Mouse (Mus musculus) granulocyte monocyte progenitor cell, adult 5-6 weeks (primary cell): ENCODE measurements around the gene Ints7. TPM values are rescaled to one million over a fixed set of nuclear protein-coding genes. Genes with fewer than 3 reads are reported as not detected.
A peak's percentile ranks its signal among the peaks of the same experiment; 100 is the strongest.

Experiments
- ATAC-seq: replicated peaks from 2 replicates; pipeline ENCODE4 v1.8.0; 2016; ENCODE audit warnings: mild to moderate bottlenecking, moderate TSS enrichment, inconsistent platforms; ENCODE audit not compliant: poor library complexity, severe bottlenecking
- total RNA-seq, 2 experiments: library from RNA; stranded (forward) in 1 of 2; stranded (reverse) in 1 of 2; fragments of 200-712, 200-1000 nt in 1 of 2; fragments of >200 nt in 1 of 2; fragmentation: Nextera tagmentation in 1 of 2; gene quantifications; 2 replicates each; pipeline ENCODE4 v1.2.3; 2014 to 2017

Ints7 gene
- total RNA-seq, 2 experiments from 2014 or later: 62.3 to 78.4 TPM

DNA sequence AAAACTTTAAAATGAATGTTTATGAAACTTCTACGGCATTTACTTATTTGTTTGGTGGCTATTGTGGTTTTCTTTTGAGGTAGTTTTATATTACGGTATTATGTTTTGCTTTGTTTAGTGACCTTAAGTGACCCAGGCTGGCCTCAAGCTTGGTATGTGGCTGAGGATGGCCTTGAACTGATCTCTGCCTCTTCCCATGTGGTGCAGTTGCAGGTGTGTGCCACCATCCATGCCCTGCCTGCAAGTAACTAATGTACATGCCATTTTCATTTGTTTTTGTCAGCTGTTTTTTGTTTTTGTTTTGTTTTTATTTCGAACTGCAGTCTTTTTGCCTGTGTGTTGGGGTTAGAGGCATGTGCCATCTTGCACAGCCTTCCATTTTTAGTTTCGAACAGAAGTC is 6.2 kb downstream of the Ints7 start:
- ATAC-seq: no peak

DNA sequence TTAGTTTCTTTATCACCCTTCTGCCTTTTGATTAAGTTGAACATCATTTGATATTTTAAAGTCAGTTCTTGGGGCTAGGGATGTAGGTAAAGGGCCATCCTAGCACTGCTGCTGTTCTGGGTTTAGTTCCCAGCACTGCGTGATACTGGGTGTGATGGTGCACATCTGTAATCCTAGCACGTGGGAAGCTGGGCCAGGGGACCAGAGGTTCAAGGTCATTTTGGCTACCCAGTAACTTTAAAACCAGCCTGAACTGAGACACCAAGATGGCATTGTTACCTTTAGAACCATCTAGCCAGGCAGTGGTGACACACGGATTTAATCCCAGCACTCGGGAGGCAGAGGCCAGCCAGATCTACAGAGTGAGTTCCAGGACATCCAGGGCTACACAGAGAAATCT is 8.4 kb downstream of the Ints7 start:
- no peak for ATAC-seq

DNA sequence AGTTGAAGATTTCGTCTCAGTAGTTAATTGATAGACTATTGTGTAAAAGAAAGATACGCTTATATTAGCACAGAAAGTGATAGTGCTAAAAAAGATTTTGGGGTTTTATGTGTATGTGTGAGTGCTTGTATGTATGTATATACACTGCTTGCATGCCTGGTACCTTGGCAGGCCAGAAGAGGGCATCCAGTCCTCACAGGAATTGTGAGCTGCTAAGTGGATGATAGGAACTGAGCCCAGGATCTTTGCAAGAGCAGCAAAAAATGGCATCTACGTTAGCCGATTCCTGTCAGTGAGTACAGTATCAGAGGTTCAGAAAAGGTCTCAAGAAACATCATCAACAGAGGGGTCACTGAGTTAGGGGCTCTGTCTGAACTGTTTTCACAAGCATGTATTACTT is 9.0 kb downstream of the Ints7 start:
- no peak for ATAC-seq

DNA sequence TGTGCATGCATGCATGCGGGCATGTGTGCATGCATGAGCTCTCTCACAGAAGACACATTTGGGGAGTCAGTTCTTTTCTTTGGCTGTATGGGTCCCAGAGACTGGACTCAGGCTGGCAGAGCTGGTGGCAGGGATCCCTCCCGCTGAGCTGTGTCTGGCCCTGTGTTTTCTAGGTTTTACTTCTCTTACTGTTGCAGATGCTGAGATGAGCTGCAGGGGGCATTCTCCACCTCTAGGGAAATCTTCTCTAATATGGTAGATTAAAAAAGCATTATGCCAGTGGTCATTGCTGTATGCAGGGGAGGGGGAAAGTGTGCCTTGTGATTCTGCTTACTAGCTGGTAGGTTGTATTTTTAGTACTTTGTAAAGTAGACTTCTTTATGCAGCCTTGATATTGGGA is 10.3 kb downstream of the Ints7 start:
- peak; percentile 53; the same call in 1 of the 2 replicates for ATAC-seq

DNA sequence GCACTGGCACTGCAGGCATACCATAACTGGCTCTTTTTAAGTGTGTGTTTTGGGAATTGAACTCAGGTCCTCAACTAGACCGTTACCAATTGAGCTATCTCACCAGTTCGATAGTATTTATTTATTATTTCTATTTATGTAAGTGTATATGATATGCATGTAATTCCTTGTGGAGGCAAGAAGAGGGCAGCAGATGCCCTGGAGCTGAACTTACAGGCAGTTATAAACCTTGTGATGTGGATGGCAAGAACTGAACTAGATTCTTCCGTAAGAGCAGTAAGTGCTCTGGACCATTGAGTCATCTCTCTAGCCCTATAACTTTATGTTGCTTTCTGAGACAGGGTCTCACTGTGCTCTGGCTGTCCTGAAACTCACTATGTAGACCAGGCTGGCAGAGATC is 11.6 kb downstream of the Ints7 start:
- ATAC-seq: no peak

DNA sequence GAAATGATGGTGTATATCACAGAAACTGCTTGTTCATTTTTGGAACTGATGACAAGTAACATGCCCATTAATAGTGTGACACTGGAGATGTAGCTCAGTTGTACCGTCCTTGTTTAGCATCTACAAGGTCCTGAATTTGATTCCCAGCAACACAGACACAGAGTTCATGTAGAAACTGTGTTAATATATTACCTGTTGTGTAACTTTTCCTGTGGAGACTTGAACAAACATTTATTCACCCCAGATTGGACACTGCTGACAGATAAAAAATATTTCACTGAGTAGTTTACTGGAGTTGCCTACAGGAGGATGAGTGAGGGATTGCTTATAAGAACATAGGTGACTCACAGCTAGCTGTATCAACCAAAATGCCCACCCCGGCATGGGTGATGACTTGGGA is 13.3 kb downstream of the Ints7 start:
- no peak for ATAC-seq

DNA sequence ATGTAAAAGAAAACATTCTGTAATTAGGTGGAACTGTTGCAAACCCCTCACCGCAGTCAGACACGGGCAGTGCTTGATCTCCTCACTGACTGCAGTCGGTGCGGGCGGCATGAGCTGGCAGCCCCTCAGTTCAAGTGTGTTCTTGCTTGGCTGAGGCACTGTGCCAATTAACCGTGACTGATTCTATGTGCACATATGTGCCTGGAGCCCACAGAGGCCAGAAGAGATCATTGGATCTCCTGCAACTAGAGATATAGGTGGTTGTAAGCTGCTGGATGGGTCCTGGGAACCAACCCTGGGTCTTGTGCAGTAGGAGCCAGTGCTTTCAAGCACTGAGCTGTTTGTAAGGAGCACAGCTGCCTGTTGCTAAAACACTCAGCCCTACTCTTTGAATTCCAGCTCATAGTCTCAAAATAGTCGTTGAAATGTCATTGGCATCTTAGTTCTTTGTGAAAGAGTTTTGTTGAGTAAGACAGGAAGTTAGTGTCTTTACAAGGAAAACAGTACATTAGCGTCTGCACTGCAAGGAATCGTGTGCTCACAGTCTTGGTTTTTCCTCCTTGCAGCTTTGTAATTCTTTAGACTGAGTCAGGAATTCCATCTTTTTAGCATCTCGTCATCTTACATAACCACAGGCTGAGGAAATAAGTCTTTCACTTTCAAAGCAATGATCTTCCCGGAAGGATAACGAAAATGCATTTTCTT is 16.7 kb downstream of the Ints7 start:
- peak; percentile 82 for ATAC-seq

DNA sequence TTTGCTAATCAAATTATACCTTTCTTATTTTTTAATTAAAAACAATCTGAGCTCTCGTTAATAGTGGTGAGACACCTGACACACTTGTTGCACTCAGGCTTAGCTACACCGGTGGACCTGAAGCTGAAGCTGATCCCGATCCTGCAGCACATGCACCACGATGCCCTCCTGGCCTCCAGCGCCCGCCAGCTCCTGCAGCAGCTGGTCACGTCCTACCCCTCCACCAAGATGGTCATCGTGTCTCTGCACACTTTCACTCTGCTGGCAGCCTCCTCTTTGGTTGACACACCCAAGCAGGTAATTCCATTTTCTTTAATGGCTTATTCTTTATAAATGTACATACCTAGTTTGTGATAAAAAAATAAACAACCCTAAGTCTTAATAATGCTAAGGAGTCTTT is 20.6 kb downstream of the Ints7 start:
- no peak for ATAC-seq

DNA sequence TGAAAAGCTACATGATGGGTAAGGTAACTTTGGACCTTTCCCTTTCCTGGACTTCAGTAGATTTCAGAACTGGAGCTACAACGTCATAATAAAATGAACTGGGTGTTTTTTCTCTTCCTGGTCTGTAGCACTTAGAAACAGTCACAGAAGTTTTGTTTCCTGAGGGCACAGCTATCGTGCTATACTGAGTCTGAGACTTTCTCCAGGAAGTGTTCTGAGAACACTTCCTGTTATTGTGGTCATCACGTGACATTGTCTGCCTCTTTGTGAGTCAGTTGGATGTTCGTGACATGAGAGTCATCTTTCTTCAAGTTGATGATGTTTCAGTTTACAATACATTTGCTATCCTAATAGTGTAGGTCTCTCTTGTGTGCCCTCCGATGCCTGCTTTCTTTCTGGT is 23.8 kb downstream of the Ints7 start:
- peak; percentile 68 for ATAC-seq

DNA sequence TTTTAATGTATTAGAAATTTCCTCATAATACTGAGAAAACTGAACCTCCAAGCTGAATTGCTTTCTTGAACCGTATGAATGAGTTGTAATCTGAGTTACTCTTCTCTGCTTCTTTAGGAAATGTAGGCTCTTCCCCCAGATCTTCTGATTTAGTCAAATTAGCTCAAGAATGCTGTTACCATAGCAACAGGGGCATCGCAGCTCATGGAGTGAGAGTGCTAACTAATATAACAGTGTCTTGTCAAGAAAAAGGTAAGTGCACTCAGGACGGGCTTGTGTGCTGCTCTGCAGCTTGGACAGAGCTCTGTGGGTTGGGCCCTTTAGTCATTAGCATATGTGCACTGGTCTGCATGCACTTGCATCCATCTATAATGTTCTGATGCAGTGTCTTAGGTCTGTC is 29.3 kb downstream of the Ints7 start:
- no peak for ATAC-seq

DNA sequence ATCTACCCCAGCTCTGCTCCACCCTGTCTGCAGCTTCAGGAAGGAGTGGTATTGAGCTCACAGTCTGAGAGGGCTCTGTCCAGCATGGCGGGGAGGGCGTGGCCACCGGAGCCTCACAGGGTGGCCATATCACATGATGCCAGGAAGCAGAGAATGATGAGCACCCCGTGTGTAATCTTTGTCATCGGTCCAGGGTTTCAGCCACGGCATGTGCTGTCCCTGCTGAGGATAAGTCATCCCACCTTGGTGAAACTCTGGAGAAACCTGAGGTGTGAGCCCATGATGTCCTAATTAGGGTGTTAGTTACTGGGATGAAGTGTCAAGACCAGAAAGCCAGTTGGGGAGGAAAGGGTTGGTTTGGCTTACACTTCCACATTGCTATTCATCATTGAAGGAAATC is 33.6 kb downstream of the Ints7 start:
- ATAC-seq: no peak

DNA sequence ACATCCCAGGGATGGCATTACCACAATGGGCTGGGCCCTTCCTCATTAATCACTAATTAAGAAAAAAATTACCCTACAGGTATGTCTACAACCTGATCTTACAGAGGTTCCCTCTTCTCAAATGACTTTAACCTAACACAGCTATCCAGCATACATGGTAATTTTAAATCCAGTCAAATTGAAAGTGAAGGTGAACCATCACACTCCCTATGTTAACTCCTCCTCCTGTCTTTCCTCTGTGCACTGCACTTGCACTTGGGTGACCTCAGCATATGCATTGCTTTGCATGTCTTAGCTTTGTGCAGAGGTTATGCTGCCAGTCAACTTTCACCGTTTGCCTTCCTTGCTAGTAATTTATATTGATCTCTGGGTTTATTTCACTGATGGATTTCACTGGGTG is 34.1 kb downstream of the Ints7 start:
- ATAC-seq: no peak

DNA sequence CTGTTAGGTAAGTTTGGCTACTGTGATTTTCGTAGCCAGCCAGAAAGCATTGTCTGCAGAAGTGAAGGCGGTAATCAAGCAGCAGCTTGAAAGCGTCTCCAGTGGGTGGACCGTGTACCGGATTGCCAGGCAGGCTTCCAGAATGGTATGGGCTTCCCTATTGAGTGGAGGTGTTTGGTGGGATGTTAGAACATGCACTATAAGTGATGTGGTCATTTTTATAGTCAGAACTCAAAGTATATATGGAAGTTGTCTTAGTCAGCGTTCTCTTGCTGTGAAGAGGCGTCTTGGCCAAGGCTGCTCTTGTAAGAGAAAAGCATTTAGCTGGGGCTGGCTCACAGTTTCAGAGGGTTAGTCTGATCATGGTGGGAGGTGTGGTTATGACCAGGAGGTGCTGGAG is 34.9 kb downstream of the Ints7 start:
- no peak for ATAC-seq

DNA sequence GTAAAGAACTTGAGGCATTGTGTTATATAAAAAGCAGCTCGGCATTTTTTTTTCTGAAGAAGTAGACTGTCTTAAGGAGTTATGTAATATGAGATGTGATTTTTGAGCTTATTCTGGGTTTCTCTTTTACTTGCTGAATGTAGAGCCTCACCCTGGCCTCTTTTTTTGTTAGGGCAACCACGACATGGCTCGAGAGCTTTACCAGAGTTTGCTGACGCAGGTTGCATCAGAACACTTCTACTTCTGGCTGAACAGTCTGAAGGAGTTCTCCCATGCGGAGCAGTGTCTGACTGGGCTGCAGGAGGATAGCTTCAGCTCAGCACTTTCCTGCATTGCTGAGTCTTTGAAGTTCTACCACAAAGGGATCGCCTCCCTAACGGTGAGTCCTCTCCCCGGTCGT is 36.2 kb downstream of the Ints7 start:
- no peak for ATAC-seq

DNA sequence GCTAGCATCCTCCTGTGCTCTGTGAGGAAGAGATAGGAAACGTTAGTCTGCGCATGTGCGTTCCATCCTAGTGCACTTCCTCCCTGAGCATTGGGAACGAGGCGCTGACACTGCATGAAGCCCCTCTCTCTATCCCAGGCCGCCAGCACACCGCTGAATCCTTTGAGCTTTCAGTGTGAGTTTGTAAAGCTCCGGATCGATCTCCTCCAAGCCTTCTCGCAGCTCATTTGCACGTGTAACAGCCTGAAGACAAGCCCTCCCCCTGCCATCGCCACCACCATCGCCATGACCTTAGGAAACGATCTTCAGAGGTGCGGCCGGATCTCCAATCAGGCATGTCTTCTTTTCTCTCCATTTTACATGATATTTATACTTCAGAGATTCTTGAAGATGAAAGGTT is 37.4 kb downstream of the Ints7 start:
- no peak for ATAC-seq

DNA sequence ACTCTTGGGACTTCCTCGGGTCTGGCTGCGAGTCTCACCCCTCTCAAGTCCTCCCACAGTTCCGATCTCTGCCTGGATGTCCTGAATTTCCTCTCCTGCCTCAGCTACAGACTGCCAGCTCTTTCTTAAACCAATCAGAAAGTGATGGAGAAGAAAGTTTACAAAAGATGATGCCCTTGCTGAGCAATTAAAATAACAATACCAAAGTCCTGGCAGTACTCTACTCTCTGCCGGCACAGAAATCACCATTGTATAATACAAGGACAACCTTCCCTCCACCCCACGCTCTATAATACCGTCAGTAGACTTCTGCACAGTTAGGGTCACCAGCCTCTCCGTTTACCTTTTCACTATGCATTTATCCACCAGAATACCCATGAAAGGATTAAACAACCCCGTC is 40.8 kb downstream of the Ints7 start:
- ATAC-seq: no peak

DNA sequence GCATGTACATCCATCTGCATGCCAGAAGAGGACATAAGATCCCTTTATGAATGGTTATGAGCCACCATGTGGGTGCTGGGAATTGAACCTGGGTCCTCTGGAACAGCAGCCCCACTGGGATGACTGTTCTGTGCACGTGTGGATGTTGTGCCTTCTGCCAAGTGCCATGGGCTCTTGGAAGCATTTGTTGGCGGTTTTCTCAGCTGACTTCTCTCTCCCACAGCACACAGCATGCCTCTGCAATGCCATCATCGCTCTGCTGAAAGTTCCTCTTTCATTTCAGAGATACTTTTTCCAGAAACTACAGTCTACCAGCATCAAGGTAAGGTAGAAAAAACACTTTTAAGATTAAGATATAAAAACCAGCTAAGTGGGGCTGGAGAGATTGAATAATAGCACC is 42.2 kb downstream of the Ints7 start:
- ATAC-seq: no peak

DNA sequence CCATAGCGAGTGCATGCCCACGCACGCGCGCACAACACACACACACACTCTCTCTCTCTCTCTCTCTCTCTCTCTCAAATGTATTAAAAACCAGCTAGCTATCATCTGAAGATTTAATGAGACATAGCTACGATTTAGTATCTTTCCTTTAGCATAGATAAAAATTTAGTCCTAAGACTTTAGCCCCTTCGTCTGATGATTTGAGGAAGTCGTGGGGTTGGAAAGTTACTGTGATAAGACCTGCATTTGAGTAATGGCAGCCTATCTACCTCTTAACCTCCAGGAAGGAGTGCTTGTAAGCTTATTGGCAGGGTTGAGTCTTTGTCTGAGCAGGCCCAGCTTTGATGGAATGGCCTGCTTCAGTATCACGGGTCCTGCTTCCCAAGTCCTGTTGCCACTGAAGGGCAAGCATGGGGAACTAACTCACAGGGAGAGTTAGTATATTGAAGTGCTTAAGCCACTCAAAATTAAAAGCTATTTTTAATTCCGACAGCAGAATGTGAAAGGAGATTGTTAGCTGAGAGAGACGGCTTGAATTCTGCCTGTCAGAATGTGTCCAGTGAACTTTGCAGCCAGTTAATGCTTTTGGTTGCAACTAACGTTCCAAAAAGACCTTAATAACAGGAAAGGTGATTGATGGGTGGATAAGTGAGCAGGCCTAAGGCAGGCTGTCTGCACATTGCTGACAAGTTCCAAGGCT is 42.8 kb downstream of the Ints7 start:
- no peak for ATAC-seq

DNA sequence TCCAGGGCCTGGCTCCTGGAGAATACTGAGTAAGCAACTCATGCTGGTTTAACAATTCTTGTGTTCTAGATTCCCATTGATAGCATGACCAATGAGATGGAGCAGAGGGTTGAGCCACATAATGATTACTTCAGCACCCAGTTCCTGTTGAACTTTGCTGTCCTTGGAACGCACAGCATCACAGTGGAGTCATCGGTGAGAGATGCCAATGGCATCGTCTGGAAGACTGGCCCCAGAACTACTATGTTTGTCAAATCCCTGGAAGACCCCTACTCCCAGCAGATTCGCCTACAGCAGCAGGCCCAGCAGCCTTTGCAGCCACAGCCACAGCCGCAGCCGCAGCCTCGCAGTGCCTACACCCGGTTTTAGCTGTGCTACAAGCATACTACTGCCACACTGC is 45.7 kb downstream of the Ints7 start:
- no peak for ATAC-seq

DNA sequence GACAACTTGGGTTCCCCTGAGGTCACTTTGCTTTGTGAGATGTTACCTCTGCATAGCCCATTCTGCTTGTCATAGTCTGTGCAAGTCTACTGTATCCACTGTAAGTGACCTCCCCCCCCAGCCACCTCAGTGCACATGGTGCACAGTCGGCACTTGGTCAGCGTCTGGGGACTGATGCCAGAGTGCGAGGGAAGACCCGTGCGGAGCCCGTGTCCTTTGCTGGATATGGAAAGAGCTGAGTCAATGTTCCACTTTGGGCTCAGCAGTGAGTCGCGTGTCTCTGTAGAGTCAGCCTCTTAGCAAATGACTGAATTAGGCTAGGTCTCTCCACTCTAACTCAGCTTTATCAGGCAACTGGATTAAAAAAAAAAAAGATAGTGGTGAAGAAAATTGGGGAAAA is 47.4 kb downstream of the Ints7 start:
- ATAC-seq: no peak

DNA sequence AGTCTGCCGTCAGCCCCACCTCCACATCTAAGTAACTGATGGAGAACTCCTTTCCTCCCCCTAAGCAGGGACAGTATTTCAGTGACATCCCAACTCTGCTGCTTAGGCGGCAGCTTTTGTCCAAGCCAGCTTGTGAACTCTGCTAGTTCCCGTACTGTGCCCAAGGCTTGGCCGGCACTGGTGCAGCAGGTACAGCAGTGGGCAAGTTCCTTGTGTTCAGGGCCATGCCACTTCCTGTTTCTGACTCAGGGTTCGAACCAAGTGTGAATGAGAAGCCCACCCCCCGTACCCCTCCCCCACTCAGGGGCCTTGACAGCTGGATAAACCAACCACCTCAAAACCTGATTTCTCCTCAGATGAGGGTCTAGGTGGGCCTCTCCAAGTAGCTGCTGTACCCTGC is 49.1 kb downstream of the Ints7 start:
- peak; percentile 34; the same call in 1 of the 2 replicates for ATAC-seq

DNA sequence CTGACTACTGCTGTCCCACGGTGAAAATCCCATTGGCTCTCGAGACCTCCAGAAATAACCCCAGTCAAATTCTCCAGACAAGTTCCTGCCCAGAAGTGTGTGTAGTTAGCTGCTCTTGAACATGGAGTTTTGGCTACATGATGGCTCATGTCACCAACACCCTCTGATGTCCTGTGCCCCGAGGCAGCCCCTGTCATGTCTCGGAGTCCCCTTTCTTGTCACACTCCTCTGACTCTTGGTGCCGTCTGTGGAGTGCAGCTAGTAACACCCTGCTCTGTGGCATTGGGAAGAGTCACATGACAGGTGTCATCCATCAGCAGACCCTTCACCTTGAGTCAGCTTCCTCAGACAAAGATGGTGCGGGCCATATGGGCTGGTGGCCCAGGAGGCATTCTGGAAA is 49.6 kb downstream of the Ints7 start:
- peak; percentile 8; the same call in 1 of the 2 replicates for ATAC-seq
